17 mouse cellular contexts compared by ENCODE assay signal in genomic region chr15:16491238-16491637, GRCm38 (mm10).
A peak's percentile ranks its signal among the peaks of the same experiment; 100 is the strongest.
DNase-seq lines count a peak whose midpoint lies in the region; ATAC-seq and TF ChIP-seq lines count a peak whose summit lies in the region.
"Had no signal": no experiment of that assay in that cellular context is flagged by ENCODE, and none has a peak within 500 bp of the region (broad histone marks: within the 10 kb centered on the region; RNA-seq: fewer than 3 reads in every experiment).

No protein-coding gene starts in this region.

- WGBS in midbrain, embryonic 14.5 days: 9% methylated on average over 3 of the region's 3 CpGs

- peak; percentile 2 to 28 for DNase-seq in cerebellum, postnatal 14 days
- no peak for DNase-seq in cerebellum, adult 9-11 months
- peak; percentile 3 to 61 for DNase-seq in layer of hippocampus, postnatal 14 days (ENCODE audit: low spot score in 2 of 2)
- no peak for DNase-seq in layer of hippocampus, adult 9-10 months (ENCODE audit: low spot score)
- DNase-seq in brain, embryonic 14.5 days (ENCODE audit: low read depth): peak; percentile 81
- peak; percentile 17 for DNase-seq in midbrain, embryonic 14.5 days
- DNase-seq in kidney, adult 11 months: no peak
- DNase-seq in lung, adult 18-20 months: no peak
- DNase-seq: adrenal gland, adult 8-10 months; kidney, adult 9 months; lung, postnatal 14 days; thymus, postnatal 36 days had no signal

- H3K27me3 ChIP-seq in midbrain, embryonic 14.5 days (ENCODE audit: control insufficient read depth, insufficient read depth, low read length): no peaks in the 10 kb centered on the region
- H3K27me3 ChIP-seq: heart, embryonic 12.5 days; limb, embryonic 13.5 days; megakaryocyte, embryonic 14.5 days had no signal

- no peak overlapping the region for H3K27ac ChIP-seq in midbrain, embryonic 14.5 days (replicated peaks; ENCODE audit: low read depth, low read length)
- H3K27ac ChIP-seq: embryonic facial prominence, embryonic 10.5 days; limb, embryonic 13.5 days had no signal

- no peak for ATAC-seq in midbrain, embryonic 14.5 days (ENCODE audit: low FRiP score, low TSS enrichment)

- H3K36me3 ChIP-seq in midbrain, embryonic 14.5 days (ENCODE audit: control insufficient read depth, insufficient read depth, low read length): no peaks in the 10 kb centered on the region
- H3K36me3 ChIP-seq: embryonic facial prominence, embryonic 10.5 days; heart, embryonic 12.5 days; limb, embryonic 13.5 days had no signal

- no peak for TF ChIP-seq POLR2A in brain, embryonic 14.5 days (IDR thresholded peaks at IDR 0.05; ENCODE audit: borderline replicate concordance, extremely low read depth, insufficient read depth, insufficient read length, poor library complexity, severe bottlenecking)

- no peak overlapping the region for H3K4me3 ChIP-seq in midbrain, embryonic 14.5 days (replicated peaks; ENCODE audit: low read depth, low read length)
- H3K4me3 ChIP-seq: embryonic facial prominence, embryonic 10.5 days; erythroblast, embryonic 14.5 days; heart, embryonic 12.5 days; limb, embryonic 13.5 days; megakaryocyte, embryonic 14.5 days had no signal

- H3K4me1 ChIP-seq in midbrain, embryonic 14.5 days (ENCODE audit: control insufficient read depth, insufficient read depth, low read length): no peaks in the 10 kb centered on the region
- H3K4me1 ChIP-seq: embryonic facial prominence, embryonic 10.5 days; heart, embryonic 12.5 days; limb, embryonic 13.5 days; megakaryocyte, embryonic 14.5 days had no signal

- H3K9me3 ChIP-seq in midbrain, embryonic 14.5 days (ENCODE audit: control insufficient read depth, low read length): no peaks in the 10 kb centered on the region
- H3K9me3 ChIP-seq: limb, embryonic 13.5 days; megakaryocyte, embryonic 14.5 days had no signal

- TF ChIP-seq CTCF in brain, embryonic 14.5 days (IDR thresholded peaks at IDR 0.05; ENCODE audit: borderline replicate concordance, extremely low read depth, insufficient read depth, insufficient read length): no peak

- no peak overlapping the region for H3K9ac ChIP-seq in midbrain, embryonic 14.5 days (replicated peaks; ENCODE audit: low read length)
- H3K9ac ChIP-seq: heart, embryonic 12.5 days; limb, embryonic 13.5 days had no signal

- H3K4me2 ChIP-seq in midbrain, embryonic 14.5 days (ENCODE audit: low read length): no peak overlapping the region
- H3K4me2 ChIP-seq: heart, embryonic 12.5 days; limb, embryonic 13.5 days had no signal

Comparison
In these comparisons a context has a peak if more than half of its experiments do, and no peak if none do; other contexts are left out.
1. DNase-seq: peak in cerebellum, postnatal 14 days (2 of 2), layer of hippocampus, postnatal 14 days (2 of 2), brain, embryonic 14.5 days (single experiment) and midbrain, embryonic 14.5 days (single experiment); none in cerebellum, adult 9-11 months (single experiment), layer of hippocampus, adult 9-10 months (single experiment), kidney, adult 11 months (single experiment) and lung, adult 18-20 months (0 of 2).